Mouse (Mus musculus) embryo, embryonic 10.5 days (tissue): ENCODE data around the gene Kcnn4.

Source experiments
- DNase-seq: peaks from one replicate; pipeline ENCODE4 v3.0.0-alpha.2; 2015; ENCODE audit warnings: low spot score

Gene Kcnn4

DNA sequence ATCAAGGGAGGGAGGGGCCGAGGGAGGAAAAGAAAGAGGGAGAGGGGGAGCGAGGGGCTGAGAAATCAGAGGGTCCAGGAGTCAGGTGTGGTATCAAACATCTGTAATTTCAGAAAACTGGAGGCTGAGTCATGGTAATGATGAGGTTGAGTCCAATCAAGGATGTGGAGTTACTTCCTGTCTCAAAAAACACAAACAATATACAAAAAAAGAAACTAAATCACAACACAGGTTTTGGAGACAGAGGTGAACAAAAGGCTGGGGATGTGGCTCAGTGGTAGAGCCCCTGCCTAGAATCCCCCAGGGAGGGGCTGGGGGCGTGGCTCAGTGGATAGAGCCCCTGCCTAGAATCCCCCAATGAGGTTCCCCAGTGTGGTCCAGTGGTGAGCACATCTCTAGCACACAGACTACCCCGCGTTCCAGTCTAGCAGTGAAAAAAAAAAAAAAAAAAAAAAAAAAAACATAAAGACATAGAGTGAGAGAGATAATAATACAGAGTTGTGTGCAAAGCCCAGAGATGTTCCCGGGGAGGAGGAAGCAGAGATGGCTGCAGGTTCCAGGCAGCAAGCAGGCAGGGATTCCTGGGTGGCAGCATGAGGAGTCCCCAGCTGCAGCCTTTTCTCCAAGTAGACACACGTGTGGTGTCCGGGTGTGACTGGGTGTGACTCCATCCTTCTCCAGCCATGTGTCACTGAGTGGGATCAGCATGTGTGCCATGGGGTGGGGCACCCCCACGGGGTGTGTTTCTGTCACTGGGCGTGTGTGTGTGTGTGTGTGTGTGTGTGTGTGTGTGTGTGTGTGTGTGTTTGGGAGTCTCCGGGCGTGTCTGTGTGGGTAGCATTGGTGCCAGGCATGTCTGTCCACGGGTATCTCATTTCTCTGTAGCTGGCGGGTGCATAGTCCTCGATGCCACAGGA lies 3.1 kb upstream of the Kcnn4 start:
- DNase-seq = no peak

- no peak for DNase-seq
These were observed 1.8 kb upstream of the Kcnn4 start for GRCm38 (mm10) chr7:24368226-24368625.

DNA sequence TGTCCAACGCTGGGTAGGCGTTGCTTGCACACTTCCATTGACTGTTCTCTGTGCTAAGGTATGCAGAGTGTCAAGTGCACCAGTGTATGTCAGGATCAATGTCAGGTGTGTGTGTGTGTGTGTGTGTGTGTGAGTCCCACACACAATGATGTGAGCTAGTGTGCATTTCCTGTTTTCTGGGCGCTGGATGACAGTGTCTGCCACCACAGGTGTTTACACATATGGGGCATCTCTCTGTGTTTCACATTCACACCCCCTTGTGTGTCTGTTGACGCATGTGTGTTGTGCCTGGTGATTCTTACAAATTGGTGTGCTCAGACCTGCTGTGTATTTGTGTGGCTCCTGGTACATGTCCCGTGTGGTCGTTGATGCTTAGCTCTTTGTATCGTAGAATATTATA lies 1.1 kb upstream of the Kcnn4 start:
- DNase-seq = no peak

DNA sequence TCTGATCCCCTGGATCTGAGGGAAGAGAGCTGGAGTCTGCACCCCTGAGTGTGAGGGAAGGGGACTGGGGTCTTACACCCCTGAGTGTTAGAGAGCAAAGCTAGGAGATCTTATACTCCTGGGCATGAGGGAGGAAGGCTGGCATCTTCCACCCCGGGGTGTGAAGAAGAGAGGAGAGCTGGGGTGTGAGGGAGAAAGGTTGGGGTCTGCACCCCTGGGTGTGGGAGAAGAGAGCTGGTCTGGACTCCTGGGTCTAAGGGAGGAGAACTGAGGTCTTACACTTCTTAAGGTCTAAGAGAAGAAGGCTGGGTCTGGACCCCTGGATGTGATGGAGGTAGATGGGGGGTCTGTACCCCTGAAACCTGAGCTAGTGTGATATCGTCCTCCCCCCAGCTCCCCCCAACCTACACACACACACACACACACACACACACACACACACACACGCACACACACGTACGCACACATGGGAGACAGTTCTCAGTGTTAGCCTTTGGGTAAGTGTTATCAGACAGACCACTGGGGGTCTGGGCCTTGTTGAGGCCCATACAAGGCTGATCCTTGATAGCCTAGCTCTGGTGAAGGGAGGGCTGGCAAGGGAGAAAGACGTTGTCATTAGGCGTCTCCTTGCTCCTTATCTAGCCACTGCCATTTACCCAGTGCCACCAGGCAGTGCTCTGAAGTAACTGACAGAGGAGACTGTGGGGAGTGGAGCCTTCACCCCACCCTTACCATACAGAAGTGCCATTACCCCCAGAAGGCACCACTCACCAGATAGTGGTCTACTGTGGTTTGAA lies 1.1 kb downstream of the Kcnn4 start:
- DNase-seq = no peak

DNA sequence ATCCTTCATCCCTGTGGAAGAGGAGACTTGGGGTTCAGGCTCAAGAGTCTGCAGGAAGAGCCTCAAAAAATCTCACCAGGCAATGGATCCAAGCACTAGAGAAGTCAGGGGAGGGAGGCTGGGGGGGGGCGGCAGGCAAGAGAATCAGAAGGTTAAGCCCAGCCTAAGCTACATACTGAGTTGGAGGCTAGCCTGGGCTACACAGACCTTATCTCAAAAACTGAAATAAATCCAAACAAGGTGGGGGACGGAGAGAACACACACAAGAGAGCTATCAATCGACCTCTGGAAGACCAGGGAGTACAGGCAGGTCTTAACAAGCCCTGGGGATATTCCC lies 1.7 kb downstream of the Kcnn4 start:
- DNase-seq = no peak

GRCm38 (mm10) chr7:24372300-24372699 lies 2.2 kb downstream of the Kcnn4 start:
- DNase-seq = no peak

DNA sequence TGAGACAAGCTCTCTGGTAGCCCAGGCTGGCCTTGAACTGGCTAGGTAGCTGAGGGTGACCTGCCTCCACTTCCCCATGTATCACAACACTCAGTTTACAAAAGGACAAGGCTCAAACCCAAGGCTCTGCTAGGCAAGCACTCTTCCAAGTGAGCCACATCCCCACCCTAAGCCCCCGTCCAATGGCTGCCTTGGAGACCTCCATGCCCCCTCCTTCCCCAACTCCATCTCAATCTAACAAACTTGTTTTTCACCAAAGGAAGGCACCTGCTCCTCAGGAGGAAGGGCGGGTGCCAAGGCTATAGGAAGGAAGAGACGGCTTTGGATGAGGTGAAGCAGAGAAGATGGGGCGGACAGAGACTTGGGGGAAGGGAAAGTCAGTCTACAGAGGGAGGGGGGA lies 2.7 kb downstream of the Kcnn4 start:
- no peak for DNase-seq

DNA sequence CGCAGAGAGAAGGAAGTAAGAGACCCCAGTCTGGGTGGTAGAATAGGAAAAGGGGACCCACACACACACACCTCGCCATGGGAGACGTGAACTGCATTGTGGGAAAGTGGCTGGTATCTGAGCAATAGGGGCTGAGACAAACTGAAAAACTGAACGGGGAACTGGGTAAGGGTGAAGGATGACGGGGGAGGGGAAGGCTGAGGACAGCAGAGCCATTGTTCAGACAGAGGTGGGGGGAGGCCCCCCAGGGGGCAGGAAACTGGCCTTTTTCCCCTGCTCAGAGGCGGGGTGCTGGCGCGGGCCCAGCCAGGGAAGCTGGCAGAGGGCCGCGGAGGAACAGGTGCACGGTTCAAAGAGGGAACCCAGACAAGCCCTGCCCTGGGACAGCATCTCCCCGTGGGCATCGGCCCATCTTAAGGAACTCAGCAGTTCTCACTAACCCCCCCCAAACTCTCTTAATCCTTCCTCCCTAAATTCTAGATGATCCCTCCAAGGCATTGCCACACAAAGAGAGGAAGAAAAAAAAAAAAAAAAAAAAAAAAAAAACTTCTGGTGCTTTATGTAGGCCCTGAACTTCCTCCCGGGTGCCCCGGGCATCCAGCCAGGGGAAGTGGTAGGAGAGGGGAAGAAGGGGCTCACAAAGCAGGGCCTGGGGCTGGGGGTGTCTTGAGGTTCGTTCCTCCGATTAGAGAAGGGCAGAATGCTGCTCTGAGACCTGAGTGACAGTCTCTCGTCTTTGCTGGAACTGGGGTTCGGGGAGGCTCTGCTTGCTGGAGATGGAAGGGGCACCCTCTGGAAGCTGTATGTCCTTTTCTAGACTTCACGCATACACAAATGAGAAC lies 3.7 kb downstream of the Kcnn4 start:
- no peak for DNase-seq

GRCm38 (mm10) chr7:24376456-24376855 lies 6.4 kb downstream of the Kcnn4 start:
- no peak for DNase-seq

- DNase-seq = peak; percentile 54
These were observed 7.2 kb downstream of the Kcnn4 start for GRCm38 (mm10) chr7:24377091-24377865.

DNA sequence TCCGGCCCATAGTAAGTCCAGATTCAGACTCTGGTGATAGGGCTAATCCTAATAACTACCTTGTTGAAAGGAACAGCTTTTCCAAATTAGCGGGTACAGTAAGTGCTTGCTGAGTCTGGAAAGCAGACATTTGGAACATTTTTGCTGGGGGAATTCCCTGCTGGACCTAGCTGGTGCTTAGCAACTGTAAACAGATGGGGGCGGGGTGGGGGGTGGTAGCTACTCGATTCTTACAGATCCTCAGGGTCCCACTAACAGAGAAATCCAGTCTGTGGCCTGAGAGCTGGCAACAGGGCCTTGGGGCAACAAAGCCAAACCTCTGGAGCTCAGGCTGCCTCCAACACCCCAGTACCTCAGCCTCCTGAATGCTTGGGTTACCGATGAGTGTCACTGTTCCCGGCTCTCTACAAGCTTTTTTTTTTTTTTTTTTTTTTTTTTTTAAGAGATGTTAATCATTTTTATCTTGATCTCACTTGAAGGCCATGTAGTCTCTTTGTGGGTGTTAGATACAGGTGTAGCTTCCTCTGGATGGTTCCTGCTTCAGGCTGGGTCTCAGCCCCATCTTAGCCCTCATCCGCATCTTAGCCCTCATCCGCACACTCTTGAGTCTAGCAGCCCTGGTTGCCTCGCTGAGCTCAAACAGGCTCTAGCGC lies 8.1 kb downstream of the Kcnn4 start:
- DNase-seq = peak; percentile 33

DNA sequence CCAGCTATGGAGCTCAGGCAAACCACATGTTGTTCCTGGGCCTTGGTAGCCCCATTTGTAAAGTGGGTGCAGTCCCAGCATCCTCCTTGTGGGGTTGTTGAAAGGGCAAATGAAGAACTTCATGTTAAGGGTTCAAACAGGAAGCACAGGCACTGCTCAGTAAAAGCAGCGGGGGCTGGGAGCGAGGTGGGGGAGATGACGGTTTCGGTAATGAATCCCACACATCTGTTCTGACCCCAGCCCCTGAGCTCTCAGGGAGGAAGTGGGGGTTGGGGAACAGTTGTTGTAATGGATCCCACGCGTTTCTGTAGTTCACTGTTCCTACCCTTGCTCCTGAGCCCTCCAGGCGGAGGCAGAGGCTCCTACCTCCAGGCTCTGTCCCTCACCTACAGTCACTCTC lies 9.9 kb downstream of the Kcnn4 start:
- peak; percentile 67 for DNase-seq

- no peak for DNase-seq
These were observed 10.3 kb downstream of the Kcnn4 start for GRCm38 (mm10) chr7:24380370-24380769.

GRCm38 (mm10) chr7:24382730-24383372 lies 12.8 kb downstream of the Kcnn4 start:
- DNase-seq = no peak

DNA sequence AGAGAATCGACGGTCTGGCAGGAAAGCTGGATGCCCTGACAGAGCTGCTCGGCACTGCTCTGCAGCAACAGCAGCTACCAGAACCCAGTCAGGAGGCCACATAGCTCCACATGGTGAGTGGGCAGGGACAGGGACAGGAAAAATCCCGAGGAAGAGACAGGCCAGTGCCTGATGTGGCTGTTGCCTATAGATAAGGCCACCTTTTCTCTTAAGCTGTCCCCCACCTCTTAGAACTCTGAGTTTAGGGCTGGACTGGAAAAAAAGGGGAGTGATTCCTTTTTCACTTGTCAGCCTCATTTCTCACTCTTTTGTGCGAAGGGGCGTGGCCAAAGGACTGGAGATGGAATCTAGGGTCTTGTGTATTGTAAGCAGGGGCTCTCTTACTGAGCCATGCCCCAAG lies 14.0 kb downstream of the Kcnn4 start:
- DNase-seq = no peak

DNA sequence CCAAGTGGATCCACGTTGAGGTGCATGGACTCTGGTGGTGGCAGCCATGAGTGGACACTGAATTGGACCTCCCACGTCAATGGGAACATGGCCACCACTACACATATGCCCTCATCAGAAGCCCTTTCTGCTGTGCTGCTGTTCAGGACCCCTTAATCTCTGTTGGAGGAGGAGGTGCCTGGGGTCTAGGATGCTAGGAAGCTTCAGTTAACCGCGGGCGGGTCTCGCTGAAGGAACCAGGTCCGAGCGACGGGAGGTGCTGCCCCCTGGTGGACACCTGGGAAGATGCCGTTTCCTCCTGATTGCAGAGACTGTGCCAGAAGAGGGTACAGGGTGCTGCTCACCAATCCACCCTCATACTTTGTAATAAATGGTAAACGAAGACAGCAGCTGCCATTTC lies 14.8 kb downstream of the Kcnn4 start:
- peak; percentile 81 for DNase-seq

- no peak for DNase-seq
These were observed 17.0 kb downstream of the Kcnn4 start for GRCm38 (mm10) chr7:24387059-24387556.

DNA sequence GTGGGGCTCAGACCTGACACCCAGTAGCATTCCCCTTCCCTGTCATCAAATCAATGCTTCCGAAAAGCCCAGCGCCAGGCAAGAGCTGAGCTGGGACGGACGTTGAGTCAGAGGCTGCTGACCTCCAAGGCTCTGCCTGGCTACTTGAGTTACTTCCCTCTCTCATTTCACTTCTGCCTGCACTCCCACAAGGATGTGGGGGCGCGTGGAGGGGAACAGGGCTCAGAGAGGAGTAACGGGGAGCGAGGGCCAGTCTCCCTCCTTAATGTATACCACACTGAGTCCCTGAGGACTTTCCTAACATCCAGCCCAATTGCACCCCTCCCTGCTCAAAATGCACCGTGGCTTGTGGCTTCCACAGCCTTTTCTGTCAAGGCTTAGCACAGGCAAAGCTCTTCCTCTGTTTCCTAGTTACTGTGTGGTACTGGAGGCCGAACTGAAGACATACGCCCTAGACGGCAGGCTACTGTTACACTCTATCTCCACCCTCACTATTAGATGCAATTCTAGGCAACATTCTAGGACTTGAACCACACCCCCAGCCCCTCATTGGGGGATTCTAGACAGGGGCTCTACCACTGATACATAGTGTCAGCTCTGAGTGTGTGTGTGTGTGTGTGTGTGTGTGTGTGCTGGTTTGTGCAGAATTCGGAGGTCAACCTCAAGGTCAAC lies 19.6 kb downstream of the Kcnn4 start:
- no peak for DNase-seq

DNA sequence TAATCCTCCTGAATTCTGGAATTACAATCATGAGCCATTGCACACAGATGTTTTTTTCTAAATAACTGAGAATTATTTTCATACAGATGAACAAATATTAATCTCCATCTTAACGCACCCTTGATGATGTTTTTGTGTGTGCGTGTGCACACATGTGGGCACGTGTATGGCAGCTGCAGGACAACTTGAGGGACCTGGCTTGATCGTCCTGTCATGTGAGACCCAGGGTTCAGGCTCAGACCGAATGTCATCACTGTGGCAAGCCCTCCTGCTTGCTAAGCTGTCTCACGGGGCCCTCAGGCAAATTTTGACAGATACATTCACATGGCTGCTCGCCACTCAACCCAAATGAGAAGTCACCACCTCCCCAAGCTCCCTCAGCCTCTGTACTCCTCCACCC lies 20.4 kb downstream of the Kcnn4 start:
- no peak for DNase-seq

DNA sequence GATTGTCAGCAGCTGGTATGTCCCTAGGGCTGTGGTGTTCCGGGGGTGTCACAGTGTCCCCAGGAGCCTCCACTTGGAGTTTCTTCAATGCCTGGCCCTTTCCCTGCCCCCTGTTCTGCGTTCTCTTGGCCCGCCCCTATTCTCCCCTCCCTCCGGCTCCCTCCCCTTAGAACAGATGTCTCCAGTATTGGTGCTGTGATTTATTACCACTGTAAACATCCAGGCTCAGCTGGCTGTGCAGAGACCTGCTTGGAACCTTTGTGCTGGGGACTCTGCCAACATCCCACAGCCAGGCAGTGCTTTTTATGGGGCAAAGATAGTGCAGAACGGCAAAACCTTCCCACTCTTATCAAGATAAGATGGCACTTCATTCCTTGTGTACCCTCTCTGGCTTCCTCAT lies 21.0 kb downstream of the Kcnn4 start:
- peak; percentile 75 for DNase-seq
